Mouse (Mus musculus): Measurements from ENCODE around the gene Gm29094.
"Not testable (repeated sequence)": the region's sequence is repeated elsewhere in the genome, so short reads cannot be mapped to it uniquely, and the experiment has no call there.

Gm29094 gene

GRCm38 (mm10) chr9:89240516-89241019 is 41.4 kb downstream of the Gm29094 start:
- DNase-seq (ENCODE audit: low spot score in 2 of 2): not testable (repeated sequence)

DNA sequence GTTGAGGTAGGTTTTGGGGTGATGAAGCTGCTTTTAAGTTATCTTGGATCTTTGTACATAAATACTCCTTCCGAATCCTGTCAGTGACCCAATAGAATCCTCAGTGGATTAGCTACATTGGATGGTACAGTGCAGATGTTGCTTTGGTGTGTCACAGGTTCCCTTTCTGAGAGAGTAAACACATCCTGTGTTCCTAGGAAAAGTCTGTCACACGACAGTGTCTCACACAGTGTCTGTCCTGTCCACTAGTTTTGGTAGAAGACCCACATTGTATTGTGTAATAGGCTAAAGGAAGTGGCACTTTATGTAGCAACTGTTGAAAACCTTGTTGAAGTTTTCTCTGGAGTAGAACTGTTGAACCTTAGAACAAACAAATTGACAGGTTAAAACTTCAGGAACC is 54.2 kb downstream of the Gm29094 start:
- no peak for DNase-seq (ENCODE audit: low spot score in 2 of 2)

DNA sequence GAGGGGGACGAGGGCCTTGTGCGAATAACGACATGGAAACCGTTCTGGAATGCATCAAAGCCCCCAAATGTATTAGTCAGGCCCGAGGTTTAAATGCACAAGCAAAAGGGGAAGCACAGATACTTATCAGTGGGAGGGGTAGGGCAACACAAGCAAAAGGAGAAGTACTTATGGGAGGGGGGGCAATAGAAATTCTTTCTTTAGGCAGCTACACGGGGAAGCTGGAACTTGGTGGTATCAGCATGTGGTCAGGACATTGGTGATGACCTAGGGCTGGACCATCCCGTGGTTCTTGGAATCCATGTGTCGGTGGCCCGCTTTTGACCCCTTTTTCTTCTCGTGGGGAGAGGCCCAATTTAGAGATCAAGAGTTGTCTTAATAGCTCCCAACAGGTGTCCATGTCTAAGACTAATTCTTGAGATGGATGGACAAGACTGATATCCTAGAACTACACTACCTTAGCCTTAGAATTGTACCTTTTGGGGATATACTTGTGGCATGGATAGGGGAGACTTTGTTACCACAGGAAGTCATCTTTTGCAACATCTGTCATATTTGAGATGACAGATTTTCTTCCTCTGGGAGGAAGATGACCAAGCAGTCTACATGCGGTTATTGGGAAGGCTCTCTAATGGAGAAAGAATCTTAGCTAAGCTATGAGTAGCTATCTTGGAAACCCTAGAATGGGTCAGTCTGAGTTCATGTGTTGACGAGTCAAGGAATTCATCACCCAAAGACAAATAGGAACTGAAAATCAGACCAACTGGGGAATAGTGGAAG is 57.6 kb downstream of the Gm29094 start:
- DNase-seq (ENCODE audit: low spot score in 2 of 2): no peak

DNA sequence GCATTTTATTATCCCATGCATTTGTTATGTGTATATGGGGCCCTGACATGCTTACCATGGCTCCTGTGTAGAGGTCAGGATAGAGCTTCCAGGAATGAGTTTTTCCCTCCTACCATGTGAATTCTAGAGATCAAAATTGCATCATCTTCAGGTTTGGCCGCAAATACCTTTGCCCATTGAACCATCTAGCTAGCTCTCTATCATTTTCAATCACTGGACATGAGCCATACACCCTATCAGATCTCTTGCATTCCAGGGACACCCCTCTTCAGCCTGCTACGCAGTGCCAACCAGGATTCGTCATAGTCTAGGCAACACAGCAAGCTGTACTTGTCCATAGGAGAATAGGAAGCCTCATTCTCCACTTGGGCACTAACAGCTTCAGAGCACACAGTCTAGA is 64.8 kb downstream of the Gm29094 start:
- no peak for DNase-seq (ENCODE audit: low spot score in 2 of 2)

- no peak for DNase-seq (ENCODE audit: low spot score in 2 of 2)
These were observed 65.4 kb downstream of the Gm29094 start for GRCm38 (mm10) chr9:89264571-89264970.
